Mouse (Mus musculus) heart, embryonic 13.5 days (tissue): ENCODE results near the gene Lingo1. TPM values are rescaled to one million over a fixed set of nuclear protein-coding genes. Genes with fewer than 3 reads are reported as not detected.

ENCODE experiments used
- ATAC-seq: fragments of 200-750 bp; cut with Nextera tagmentation; 2 replicates; pipeline ENCODE4 v1.8.0; 2017; ENCODE audit warnings: moderate TSS enrichment; ENCODE audit not compliant: insufficient number of reproducible peaks, low FRiP score, low TSS enrichment; ENCODE audit errors: extremely low read depth
- H3K27ac ChIP-seq: fragments of 300-500 bp; sonication (generic); replicated peaks from 2 replicates; pipeline ENCODE4 v1.5.1; 2015; ENCODE audit warnings: moderate library complexity, mild to moderate bottlenecking, inconsistent platforms
- H3K27me3 ChIP-seq: fragments of 300-500 bp; sonication (generic); replicated peaks from 2 replicates; pipeline ENCODE4 v1.6.1; 2015; ENCODE audit warnings: mild to moderate bottlenecking, inconsistent platforms
- H3K36me3 ChIP-seq: fragments of 300-500 bp; sonication (generic); 2 replicates; pipeline ENCODE4 v1.6.1; 2015; ENCODE audit warnings: mild to moderate bottlenecking, inconsistent platforms
- H3K4me1 ChIP-seq: fragments of 300-500 bp; sonication (generic); 2 replicates; pipeline ENCODE4 v1.6.1; 2015; ENCODE audit warnings: inconsistent platforms
- H3K4me2 ChIP-seq: fragments of 300-500 bp; sonication (generic); 2 replicates; pipeline ENCODE4 v1.6.1; 2015; ENCODE audit warnings: inconsistent platforms, mild to moderate bottlenecking, moderate library complexity
- H3K4me3 ChIP-seq: fragments of 300-500 bp; sonication (generic); 2 replicates; pipeline ENCODE4 v1.5.1; 2015; ENCODE audit warnings: moderate library complexity, mild to moderate bottlenecking, inconsistent platforms
- H3K9ac ChIP-seq: fragments of 300-500 bp; sonication (generic); 2 replicates; pipeline ENCODE4 v1.6.1; 2015; ENCODE audit warnings: inconsistent platforms, mild to moderate bottlenecking, moderate library complexity
- H3K9me3 ChIP-seq: fragments of 300-500 bp; sonication (generic); 2 replicates; pipeline ENCODE4 v1.6.1; 2016; ENCODE audit warnings: inconsistent platforms
- WGBS: fragments of 180-500 bp; shearing (Covaris S2); methylation state at CpG from one replicate; pipeline ENCODE4 v1.1.7; 2015; ENCODE audit warnings: mixed read lengths; 5-methylcytosine and 5-hydroxymethylcytosine counted together
- polyA plus RNA-seq: library from polyadenylated mRNA; unstranded; fragments of >200 nt; fragmentation: Nextera tagmentation; extraction: Ambion mirVana; gene quantifications from 2 replicates; pipeline ENCODE4 v1.2.1, GENCODE M21; 2015

Gene Lingo1
- polyA plus RNA-seq, 1 experiment from 2014 or later: 2.3 TPM

GRCm38 (mm10) chr9:56583139-56584042, 212.9 kb downstream of the Lingo1 start:
- 63% methylated on average over 11 of the region's 11 CpGs for WGBS

DNA sequence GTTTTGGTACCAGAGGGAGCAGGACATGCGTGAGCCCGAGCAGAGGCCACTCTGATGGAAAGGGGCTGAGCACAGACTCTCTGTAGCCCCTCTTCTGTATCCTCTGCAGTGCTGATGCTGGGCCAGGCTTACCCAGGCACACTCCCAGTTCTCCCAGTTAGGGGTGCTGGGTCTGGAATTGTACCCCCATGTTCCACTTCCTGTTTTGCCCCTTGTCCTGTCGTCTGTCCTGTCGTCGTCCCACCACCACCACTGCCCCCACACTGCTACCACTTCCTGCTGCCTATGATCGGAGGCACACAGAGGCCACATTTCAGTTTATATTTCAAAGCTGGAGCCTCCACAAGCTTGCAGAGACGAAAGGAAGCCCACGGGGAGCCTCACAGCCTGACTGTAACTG, 213.6 kb downstream of the Lingo1 start:
- peaks cover 25% of the 10 kb centered on the region for H3K27me3 ChIP-seq
- H3K9ac ChIP-seq: no peak overlapping the region
- no peak overlapping the region for H3K4me2 ChIP-seq
- 0 out of 2 replicates have a peak, but pooled peaks cover 6% of the 10 kb centered on the region for H3K4me1 ChIP-seq
- H3K9me3 ChIP-seq: no peaks in the 10 kb centered on the region
- H3K36me3 ChIP-seq: no peaks in the 10 kb centered on the region
- WGBS: 63% methylated on average over 8 of the region's 8 CpGs
- no peak overlapping the region for H3K4me3 ChIP-seq
- no peak overlapping the region for H3K27ac ChIP-seq
- no peak for ATAC-seq

More at GRCm38 (mm10) chr9:56583139-56584042, 212.9 kb downstream of the Lingo1 start:
- Histone ChIP-seq H3K9ac (no peak overlapping the region), H3K4me3 (no peak overlapping the region), H3K4me2 (no peak overlapping the region), H3K27ac (no peak overlapping the region), H3K36me3 (no peaks in the 10 kb centered on the region), H3K27me3 (peaks cover 25% of the 10 kb centered on the region), H3K9me3 (no peaks in the 10 kb centered on the region), H3K4me1 (0 out of 2 replicates have a peak, but pooled peaks cover 6% of the 10 kb centered on the region)
- ATAC-seq: no peak

GRCm38 (mm10) chr9:56581700-56582099, 214.6 kb downstream of the Lingo1 start:
- Histone ChIP-seq H3K27ac (no peak overlapping the region), H3K9me3 (no peaks in the 10 kb centered on the region), H3K9ac (no peak overlapping the region), H3K4me1 (0 out of 2 replicates have a peak, but pooled peaks cover 6% of the 10 kb centered on the region), H3K4me3 (no peak overlapping the region), H3K36me3 (no peaks in the 10 kb centered on the region), H3K4me2 (no peak overlapping the region), H3K27me3 (peaks cover 25% of the 10 kb centered on the region)
- WGBS: 59% methylated on average over 3 of the region's 3 CpGs
- ATAC-seq: no peak

DNA sequence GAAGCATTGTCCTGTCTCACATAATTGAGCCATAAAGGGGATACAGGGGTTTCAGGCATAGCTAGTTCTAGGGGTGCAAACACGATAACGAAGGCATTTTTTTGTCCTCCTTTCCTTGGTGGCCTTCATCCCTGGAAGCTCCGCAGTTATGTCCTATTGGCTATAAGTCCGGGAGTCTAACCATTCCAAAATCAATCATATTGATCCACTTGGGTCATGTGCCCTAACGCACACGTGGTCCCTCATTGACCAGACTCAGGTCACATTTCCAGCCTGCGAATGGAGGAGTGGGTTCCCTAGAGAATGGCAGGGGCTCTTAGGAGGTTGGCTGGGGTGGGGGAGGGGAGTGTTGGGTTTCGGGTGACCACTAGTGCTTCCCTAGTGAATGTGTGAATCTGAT, 215.3 kb downstream of the Lingo1 start:
- Histone ChIP-seq H3K9ac (no peak overlapping the region), H3K36me3 (no peaks in the 10 kb centered on the region), H3K4me2 (no peak overlapping the region), H3K27ac (no peak overlapping the region), H3K9me3 (no peaks in the 10 kb centered on the region), H3K4me3 (no peak overlapping the region), H3K27me3 (peaks cover 20% of the 10 kb centered on the region), H3K4me1 (0 out of 2 replicates have a peak, but pooled peaks cover 6% of the 10 kb centered on the region)
- 70% methylated on average over 8 of the region's 8 CpGs for WGBS
- ATAC-seq: no peak

GRCm38 (mm10) chr9:56580101-56580500, 216.2 kb downstream of the Lingo1 start:
- Histone ChIP-seq H3K4me1 (0 out of 2 replicates have a peak, but pooled peaks cover 6% of the 10 kb centered on the region), H3K4me2 (no peak overlapping the region), H3K4me3 (no peak overlapping the region), H3K9me3 (no peaks in the 10 kb centered on the region), H3K27me3 (peaks cover 19% of the 10 kb centered on the region; the same call in 1 of the 2 replicates), H3K27ac (no peak overlapping the region), H3K9ac (no peak overlapping the region), H3K36me3 (no peaks in the 10 kb centered on the region)
- 20% methylated on average over 4 of the region's 4 CpGs for WGBS
- no peak for ATAC-seq

GRCm38 (mm10) chr9:56577405-56577804, 218.9 kb downstream of the Lingo1 start:
- H3K27ac ChIP-seq: no peak overlapping the region
- WGBS: 74% methylated on average over 11 of the region's 11 CpGs
- no peak overlapping the region for H3K4me2 ChIP-seq
- H3K9ac ChIP-seq: no peak overlapping the region
- peaks cover 17% of the 10 kb centered on the region; the same call in 1 of the 2 replicates for H3K27me3 ChIP-seq
- H3K36me3 ChIP-seq: no peaks in the 10 kb centered on the region
- no peak for ATAC-seq
- H3K9me3 ChIP-seq: no peaks in the 10 kb centered on the region
- H3K4me1 ChIP-seq: no peaks in the 10 kb centered on the region
- H3K4me3 ChIP-seq: no peak overlapping the region

DNA sequence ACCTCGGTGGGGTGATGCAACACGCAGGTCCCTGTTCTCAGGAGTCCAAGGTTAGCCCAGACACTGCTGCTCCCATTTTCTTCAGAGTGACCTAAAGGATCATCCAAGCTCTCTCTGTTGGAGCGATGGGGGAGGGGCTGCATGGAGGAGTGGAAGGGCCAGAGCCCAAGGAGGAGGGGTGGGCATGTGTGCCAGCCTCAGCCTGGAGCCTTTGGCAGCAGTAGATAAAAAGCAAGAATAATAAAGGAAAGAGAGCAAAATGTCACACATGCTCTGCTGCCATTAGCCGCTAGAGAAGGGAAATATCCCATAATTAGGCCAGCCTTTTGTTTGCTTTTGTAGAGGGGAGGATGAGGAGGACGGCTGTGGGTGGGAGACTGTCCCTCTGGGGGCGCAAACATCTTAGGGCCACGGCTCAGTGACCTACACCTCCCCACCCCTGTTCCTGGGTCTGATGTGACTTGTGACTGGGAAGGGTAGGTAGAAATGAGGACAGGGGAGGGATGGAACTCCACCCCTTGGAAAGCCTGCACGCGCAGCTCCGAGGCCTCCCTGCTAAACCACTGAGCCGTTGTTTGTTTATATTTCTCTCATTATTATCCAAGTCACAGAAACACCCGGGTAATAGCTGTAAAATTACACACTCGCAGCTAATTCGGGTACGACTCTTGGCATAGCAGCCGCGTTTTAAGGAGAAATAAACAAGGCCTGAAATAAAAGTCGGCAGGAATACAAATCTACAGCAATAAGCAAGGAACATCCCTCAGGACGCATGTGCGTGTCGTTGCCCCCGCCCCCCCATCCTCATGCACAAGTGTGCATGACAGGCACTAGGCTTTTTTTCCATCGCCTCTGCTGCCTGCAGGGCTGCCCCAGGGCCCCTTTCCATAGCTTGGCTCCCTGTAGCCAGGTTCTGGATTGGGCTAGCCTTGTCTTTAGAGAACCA, 223.5 kb downstream of the Lingo1 start:
- Histone ChIP-seq H3K36me3 (no peaks in the 10 kb centered on the region), H3K27me3 (no peaks in the 10 kb centered on the region), H3K4me2 (no peak overlapping the region), H3K27ac (no peak overlapping the region), H3K9me3 (no peaks in the 10 kb centered on the region), H3K4me3 (no peak overlapping the region), H3K4me1 (no peaks in the 10 kb centered on the region), H3K9ac (no peak overlapping the region)
- 60% methylated on average over 23 of the region's 23 CpGs for WGBS
- ATAC-seq: no peak

Other genes starting within 250 kb of the Lingo1 start
- gene Odf3l1, start 68.2 kb upstream of the Lingo1 start, polyA plus RNA-seq: 0.49 and 0.73 TPM in 2 replicates
- 24.2 and 26.2 TPM in 2 replicates for gene Cspg4, start 68.6 kb upstream of the Lingo1 start, polyA plus RNA-seq
- 6.6 TPM in 2 replicates for gene Snx33, start 131.9 kb upstream of the Lingo1 start, polyA plus RNA-seq
- gene Imp3, start 141.0 kb upstream of the Lingo1 start, polyA plus RNA-seq: 61.8 and 63.2 TPM in 2 replicates
- gene Snupn, start 154.4 kb upstream of the Lingo1 start, polyA plus RNA-seq: 17.4 and 17.8 TPM in 2 replicates
- 13.8 and 14.8 TPM in 2 replicates for gene Ptpn9, start 198.5 kb upstream of the Lingo1 start, polyA plus RNA-seq